Mouse (Mus musculus) thymus, postnatal 14 days (tissue): ENCODE measurements around the gene Gm28042.

Experiments
- DNase-seq: peaks from one replicate; pipeline ENCODE4 v3.0.0; 2021

The Gm28042 gene

DNA sequence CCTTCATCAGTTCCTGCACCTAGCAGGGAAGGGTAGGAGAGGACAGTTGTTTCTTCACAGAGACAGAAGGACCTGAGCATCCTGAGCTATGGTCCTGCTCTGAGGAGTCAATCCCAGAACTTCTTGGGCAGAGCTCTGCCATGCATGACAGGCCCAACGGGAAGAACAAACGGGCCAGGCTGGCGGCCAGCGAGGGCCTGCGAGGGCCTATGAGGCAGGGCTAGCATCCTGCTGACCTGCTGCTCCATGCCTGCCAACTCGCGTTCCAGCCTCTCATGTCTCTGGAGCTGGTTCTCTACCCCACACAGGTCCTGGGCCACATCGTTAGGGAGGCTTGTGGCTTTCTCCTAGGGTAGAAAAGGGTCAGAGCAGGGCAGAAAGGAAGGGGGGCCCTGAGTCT, 35.0 kb downstream of the Gm28042 start:
- no peak for DNase-seq

DNA sequence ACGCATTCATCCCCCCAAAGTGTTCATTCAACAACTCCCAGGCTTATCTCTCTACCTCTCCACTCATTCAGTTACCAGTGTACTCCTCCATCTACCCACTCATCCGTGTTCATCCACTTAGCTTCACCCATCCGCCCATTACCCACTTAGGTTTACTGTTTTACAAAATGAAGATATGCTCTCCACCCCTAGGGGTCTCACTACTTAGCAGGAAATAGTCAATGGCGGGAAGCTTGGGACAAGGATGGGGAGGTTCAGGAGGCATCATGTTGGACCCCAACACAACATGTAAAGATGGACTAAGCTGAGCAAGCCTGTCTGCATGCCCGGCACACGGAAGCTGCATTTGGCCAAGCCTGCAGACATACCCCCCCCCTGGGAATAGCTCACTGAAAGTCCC, 37.3 kb downstream of the Gm28042 start:
- no peak for DNase-seq

DNA sequence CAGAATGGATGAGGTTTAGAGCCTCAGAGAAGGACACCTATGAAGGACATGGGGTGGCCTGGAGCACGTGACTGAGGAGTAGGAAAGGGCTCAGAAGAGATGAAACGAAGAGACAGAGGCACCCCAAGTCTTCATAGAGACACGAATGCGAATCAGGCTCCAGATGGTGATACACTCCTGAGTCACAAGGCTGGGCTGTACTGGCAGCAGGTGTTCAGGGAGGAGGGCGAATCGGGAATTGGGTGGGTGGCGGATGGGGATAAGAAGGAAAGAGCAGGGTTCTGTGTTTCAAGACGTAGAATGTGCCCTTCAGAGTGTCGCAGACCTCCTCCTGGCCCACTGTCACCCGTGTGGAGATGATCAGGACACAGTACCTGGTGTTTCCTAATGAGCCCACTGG, 38.0 kb downstream of the Gm28042 start:
- no peak for DNase-seq

DNA sequence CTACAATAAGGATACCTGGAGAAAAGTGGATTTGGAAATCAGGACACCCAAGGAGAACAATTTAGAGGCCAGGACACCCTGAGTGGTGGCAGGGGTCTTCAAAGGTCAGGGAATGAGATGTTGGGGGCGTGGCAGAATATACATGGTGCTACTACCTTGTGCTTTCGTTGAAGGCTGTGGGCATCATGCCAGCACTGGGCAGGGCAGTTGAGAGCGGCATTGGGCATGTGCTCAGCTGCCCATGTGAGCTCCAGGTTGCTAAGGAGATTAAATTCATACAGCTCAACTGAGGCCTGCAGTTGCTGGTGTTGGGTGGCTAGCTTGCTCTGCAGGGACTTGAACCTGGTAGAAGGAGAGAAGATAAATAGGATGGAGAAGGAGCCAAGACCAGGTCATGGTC, 38.9 kb downstream of the Gm28042 start:
- DNase-seq: no peak

DNA sequence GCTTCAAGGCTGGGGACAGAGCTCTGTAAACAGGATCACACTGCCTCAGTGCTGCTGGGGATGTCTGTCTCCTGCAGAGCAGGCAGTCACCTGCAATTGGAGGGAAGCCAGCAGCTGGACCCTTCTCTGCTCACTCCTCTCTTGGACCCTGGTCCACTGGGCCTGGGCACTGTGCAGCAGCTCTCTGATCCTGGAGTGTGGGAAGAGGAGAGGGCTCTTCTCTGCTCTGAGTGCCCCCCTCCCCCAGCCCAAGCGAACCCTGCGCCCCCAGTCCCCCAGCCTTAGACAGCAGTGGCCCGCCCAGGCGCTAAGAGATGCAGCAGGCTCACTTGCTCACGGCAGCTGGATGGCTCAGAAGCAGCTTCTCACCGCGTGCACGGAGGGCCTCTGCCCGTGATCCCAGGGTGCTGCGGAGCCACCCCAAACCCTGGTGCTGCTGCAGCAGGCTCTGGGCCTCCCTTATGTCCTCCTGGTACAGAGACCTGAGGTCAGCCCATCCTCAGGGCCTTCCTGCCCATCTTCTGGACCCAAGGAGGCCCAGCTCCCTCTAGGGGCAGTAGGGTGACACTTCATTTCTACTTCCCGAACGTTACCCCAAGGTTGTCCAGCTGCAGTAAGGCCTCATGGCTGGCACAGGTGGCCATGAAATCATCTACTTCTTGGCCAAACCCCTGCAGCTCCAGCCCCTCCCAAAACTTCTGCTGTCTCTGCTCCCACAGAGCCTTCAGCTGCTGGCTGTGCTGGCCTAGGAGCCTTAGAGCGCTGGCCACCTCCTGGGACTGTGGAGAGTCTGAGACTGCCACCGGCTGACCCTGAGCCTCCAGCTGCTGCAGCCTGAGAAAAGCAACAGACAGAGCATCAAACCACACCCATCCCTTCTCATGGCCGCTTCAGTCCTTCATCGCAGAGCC, 41.5 kb downstream of the Gm28042 start:
- DNase-seq: peak; percentile 24

DNA sequence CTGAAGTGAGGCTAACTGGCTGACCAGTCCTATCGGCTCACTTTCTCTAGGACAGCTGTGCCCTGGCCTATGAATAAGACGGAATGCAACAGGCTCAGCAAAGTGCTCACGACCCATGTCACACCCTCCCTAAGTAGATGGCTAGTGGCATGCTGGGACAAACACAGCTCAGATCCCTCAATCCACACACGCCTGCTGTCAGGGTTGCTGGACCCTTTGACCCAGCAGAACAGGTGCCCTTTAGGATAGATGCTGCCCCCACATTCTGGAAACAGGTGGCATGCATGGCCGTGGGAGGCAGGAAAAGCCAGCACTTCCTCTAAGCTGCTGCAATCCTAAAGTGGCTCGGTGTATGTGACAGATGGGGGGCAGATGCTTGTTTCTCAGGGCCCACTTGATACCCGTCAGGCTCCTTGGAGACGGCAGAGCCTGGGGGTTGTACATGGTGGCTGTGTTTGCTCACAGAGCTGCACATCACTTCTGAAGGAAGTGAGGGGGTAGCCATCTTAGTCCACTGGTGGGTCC, 42.2 kb downstream of the Gm28042 start:
- DNase-seq: no peak

DNA sequence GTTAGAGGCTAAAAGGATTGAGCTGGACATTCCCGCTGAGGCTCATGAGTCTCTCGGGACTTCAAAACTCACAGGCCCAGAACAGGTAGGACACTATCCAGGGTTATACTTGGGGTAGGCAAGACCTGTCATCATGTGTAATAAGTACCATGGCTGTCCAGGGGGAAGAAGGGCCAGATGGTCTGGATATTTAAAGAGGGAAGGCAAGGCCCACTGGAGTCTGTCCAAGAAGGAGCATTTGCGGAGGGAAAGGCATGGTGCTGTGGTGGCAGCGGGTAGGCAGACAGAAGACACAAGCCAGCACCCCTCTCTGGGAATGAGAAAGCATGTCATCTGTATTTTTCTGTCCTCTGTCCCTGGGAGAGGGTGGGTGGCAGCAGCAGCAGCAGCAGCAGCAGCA, 46.8 kb downstream of the Gm28042 start:
- DNase-seq: no peak

DNA sequence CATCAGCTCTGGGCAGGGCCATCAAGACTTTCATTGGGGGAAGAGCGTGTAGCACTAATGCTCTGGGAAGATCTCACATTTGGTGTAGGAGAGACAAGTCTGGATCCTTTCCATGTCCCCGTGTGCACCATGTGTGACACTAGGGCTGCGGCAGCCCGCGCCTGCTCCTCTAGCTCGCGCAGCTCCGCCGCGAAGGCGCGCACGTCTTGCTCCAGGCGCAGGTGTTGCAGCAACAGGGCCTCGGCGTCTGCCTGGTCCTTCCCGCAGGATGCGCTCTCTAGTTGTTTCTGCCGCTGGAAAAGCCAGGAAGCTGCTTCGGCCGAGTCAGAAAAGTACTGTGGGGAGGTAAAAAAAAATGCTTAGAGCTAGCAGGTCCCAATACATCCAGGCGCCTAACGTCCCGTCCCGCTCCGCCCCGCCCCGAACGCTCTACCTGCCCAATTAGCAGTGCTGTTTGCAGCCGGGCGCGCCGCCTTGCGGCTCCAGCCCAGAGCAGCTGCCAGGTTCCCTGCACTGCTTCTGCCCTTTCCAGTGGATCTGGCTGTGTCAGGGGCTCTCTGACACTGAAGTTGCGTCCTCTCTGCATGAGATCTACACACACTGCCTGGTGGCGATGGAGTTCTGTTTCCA, 48.9 kb downstream of the Gm28042 start:
- peak; percentile 69 for DNase-seq

DNA sequence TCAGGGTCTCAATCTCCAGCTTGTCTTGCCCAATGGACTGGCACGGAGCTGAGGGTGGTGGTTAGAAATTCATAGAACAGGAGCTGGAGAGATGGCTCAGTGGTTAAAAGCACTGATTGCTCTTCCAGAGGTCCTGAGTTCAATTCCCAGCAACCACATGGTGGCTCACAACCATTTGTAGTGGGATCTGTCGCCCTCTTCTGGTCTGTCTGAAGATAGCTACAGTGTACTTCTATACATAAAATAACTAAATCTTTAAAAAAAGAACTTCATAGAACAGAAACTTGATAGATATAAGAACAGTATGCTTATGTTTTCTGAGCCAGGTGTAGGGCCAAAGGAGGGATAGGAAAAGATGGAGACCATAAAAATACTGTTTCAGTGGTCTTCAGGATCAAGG, 55.1 kb downstream of the Gm28042 start:
- no peak for DNase-seq

DNA sequence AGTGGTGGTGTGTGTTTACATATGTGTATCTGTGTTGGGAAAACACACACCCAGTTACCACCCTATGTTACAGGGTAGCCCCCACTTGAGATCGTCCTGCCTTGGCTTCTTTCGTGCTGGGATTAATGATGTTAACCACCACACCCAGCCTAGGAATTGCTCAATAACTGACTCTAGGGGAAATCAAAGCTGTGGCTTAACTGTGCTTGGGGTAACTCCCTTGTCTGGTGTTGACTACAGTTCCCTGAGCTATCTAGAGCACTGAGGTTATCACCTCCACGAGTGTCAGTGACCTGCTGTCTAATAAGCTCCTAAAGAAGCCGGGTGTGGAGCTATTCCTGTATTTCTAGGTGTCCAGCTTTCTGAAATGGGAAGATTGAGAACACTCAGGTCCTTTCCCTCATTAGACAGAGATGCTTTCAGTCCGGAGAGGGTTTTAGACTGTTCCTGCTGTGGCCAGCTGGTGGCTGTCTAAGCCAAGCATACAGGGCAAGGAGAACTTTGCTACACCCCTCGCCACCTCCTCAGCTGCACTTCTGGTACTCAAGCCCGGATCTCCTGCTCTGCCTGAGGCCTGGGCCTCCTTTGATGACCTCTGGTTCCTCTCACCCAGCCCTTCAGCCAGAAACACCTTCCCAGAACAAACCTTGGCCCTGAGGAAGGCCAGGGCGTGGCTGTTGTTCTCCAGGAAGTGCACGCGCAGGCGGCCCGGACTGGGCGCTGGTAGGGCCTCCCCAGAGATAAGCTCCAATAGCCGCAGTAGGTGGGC, 57.5 kb downstream of the Gm28042 start:
- DNase-seq: no peak

DNA sequence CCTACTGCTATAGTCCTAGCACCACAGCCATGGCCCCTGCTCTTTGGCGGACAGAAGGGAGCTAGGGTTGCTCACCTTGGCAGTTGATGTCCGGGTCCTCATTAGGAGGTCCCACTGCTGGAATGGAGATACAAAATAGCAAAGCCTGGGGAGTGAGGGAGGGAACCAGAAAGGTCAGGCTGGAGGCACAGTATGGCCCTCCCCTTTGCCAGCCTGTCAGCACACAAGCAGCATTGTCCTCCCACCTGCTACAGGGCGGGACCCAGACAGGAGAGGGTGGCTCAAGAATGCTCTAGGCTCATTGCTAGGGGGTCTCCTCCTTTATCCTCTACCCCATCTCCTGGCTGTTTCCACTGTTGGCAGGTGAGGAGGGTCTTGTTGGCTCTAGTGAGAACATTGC, 58.7 kb downstream of the Gm28042 start:
- DNase-seq: no peak

DNA sequence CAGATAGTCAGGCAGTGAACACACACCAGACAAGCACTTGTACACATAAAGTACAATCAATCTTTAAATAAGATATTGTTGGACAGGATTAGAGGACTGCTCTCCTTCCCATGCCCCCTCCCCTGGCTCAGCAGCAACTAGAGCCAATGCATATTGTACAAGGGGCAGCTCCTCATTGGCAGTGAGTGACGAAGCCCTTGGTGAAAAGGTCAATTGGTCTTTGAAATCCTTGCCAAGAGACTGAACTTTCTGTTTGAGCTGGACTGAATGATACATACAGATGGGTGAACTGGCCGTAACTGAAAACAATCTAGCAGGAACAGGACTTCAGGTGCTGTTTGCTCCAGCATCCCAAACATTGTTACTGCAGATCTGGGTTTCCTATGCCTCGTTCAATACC, 60.1 kb downstream of the Gm28042 start:
- no peak for DNase-seq

DNA sequence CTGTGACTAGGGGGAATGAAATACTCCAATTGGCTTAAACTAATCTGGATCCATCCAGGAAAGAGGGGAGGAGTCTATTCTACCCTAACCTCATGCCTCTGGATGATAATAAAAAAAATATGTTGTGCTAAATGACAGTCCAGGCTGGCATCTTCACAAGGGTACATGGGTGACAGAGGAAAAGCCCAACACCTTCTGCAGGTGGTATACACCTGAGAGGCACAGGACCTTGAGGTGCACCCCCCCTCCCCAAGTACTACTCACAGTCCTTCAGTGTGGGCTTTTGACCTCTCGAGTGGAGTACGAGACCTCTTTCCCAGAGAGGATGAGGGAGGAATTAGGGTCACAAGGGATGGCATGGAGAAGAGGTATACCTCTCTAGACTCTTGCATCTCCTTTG, 60.6 kb downstream of the Gm28042 start:
- no peak for DNase-seq

DNA sequence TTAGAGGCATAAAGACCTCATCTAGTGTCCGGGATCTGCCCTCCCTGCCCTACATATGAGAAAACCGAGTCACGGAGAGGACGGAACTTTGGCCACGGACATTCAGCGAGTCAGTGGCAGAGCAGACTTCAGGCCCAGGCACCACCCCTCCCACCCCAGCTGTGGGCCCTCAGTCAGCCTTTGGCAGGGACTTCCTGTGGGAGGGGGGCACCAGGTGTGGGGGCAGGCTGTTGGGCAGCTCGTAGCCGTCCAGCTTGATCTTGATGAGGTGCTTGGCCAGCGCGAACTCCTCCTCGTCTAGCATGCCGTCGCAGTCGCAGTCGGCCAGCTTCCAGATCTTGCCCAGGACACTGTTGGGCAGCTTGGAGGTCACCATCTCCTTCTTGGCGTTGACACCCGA, 63.7 kb downstream of the Gm28042 start:
- no peak for DNase-seq
